Mouse (Mus musculus): Measurements from ENCODE around the gene Med9. TPM values are rescaled to one million over a fixed set of nuclear protein-coding genes. Genes with fewer than 3 reads are reported as not detected.

The Med9 gene
- total and polyA plus RNA-seq, 3 experiments = 24.0 to 25.5 (median 24.0) TPM

- 78% methylated on average over 8 of the region's 8 CpGs for WGBS
- intact Hi-C loops (cut with DNase I) = no loop called here
- TF ChIP-seq CTCF (IDR thresholded peaks at IDR 0.05) (no peak), POLR2A (IDR thresholded peaks at IDR 0.05; ENCODE audit: insufficient read depth, low read depth, low read length) (no peak), EP300 (IDR thresholded peaks at IDR 0.05; ENCODE audit: insufficient read depth, low read depth, low read length) (no peak)
- H3K27me3 ChIP-seq (ENCODE audit: control insufficient read depth, insufficient read depth, low read length) = no peaks in the 10 kb centered on the region
- H3K27ac ChIP-seq = no peak overlapping the region
- no peaks in the 10 kb centered on the region for H3K4me1 ChIP-seq (ENCODE audit: control insufficient read depth, insufficient read depth, low read length)
- no peaks in the 10 kb centered on the region for H3K79me2 ChIP-seq (replicated peaks; ENCODE audit: control insufficient read depth, insufficient read depth, low read length)
- H3K36me3 ChIP-seq (ENCODE audit: control insufficient read depth, insufficient read depth, low read length) = no peaks in the 10 kb centered on the region
- no peak for DNase-seq
- H3K9ac ChIP-seq (ENCODE audit: low read depth, low read length) = no peak overlapping the region
- no peak overlapping the region for H3K4me3 ChIP-seq
These were observed 55.8 kb downstream of the Med9 start for GRCm38 (mm10) chr11:60003811-60004210.

GRCm38 (mm10) chr11:60004716-60005115 lies 56.7 kb downstream of the Med9 start:
- WGBS = 80% methylated on average over 6 of the region's 6 CpGs
- Histone ChIP-seq H3K27me3 (ENCODE audit: control insufficient read depth, insufficient read depth, low read length) (no peaks in the 10 kb centered on the region), H3K4me3 (no peak overlapping the region), H3K79me2 (replicated peaks; ENCODE audit: control insufficient read depth, insufficient read depth, low read length) (no peaks in the 10 kb centered on the region), H3K36me3 (ENCODE audit: control insufficient read depth, insufficient read depth, low read length) (no peaks in the 10 kb centered on the region), H3K4me1 (ENCODE audit: control insufficient read depth, insufficient read depth, low read length) (no peaks in the 10 kb centered on the region), H3K9ac (ENCODE audit: low read depth, low read length) (no peak overlapping the region), H3K27ac (no peak overlapping the region)
- no peak for DNase-seq
- intact Hi-C loops (cut with DNase I) = no loop called here
- TF ChIP-seq EP300 (IDR thresholded peaks at IDR 0.05; ENCODE audit: insufficient read depth, low read depth, low read length) (no peak), CTCF (IDR thresholded peaks at IDR 0.05) (no peak), POLR2A (IDR thresholded peaks at IDR 0.05; ENCODE audit: insufficient read depth, low read depth, low read length) (no peak)

GRCm38 (mm10) chr11:60005866-60006265 lies 57.9 kb downstream of the Med9 start:
- TF ChIP-seq EP300 (IDR thresholded peaks at IDR 0.05; ENCODE audit: insufficient read depth, low read depth, low read length) (no peak), POLR2A (IDR thresholded peaks at IDR 0.05; ENCODE audit: insufficient read depth, low read depth, low read length) (no peak), CTCF (IDR thresholded peaks at IDR 0.05) (no peak)
- no peaks in the 10 kb centered on the region for H3K36me3 ChIP-seq (ENCODE audit: control insufficient read depth, insufficient read depth, low read length)
- H3K27me3 ChIP-seq (ENCODE audit: control insufficient read depth, insufficient read depth, low read length) = no peaks in the 10 kb centered on the region
- no peak for DNase-seq
- WGBS = 71% methylated on average over 3 of the region's 3 CpGs
- H3K79me2 ChIP-seq (replicated peaks; ENCODE audit: control insufficient read depth, insufficient read depth, low read length) = no peaks in the 10 kb centered on the region
- no peak overlapping the region for H3K9ac ChIP-seq (ENCODE audit: low read depth, low read length)
- H3K27ac ChIP-seq = no peak overlapping the region
- no peaks in the 10 kb centered on the region for H3K4me1 ChIP-seq (ENCODE audit: control insufficient read depth, insufficient read depth, low read length)
- intact Hi-C loops (cut with DNase I) = no loop called here
- no peak overlapping the region for H3K4me3 ChIP-seq

GRCm38 (mm10) chr11:60009451-60009850 lies 61.4 kb downstream of the Med9 start:
- no peak for DNase-seq
- Histone ChIP-seq H3K4me3 (no peak overlapping the region), H3K27ac (no peak overlapping the region), H3K9ac (ENCODE audit: low read depth, low read length) (no peak overlapping the region), H3K27me3 (ENCODE audit: control insufficient read depth, insufficient read depth, low read length) (no peaks in the 10 kb centered on the region), H3K36me3 (ENCODE audit: control insufficient read depth, insufficient read depth, low read length) (no peaks in the 10 kb centered on the region), H3K79me2 (replicated peaks; ENCODE audit: control insufficient read depth, insufficient read depth, low read length) (no peaks in the 10 kb centered on the region), H3K4me1 (ENCODE audit: control insufficient read depth, insufficient read depth, low read length) (no peaks in the 10 kb centered on the region)
- TF ChIP-seq POLR2A (IDR thresholded peaks at IDR 0.05; ENCODE audit: insufficient read depth, low read depth, low read length) (no peak), EP300 (IDR thresholded peaks at IDR 0.05; ENCODE audit: insufficient read depth, low read depth, low read length) (no peak), CTCF (IDR thresholded peaks at IDR 0.05) (no peak)
- 84% methylated on average over 3 of the region's 3 CpGs for WGBS
- intact Hi-C loops (cut with DNase I) = no loop called here

- no peak for DNase-seq
- TF ChIP-seq EP300 (IDR thresholded peaks at IDR 0.05; ENCODE audit: insufficient read depth, low read depth, low read length) (no peak), POLR2A (IDR thresholded peaks at IDR 0.05; ENCODE audit: insufficient read depth, low read depth, low read length) (no peak), CTCF (IDR thresholded peaks at IDR 0.05) (no peak)
- Histone ChIP-seq H3K9ac (ENCODE audit: low read depth, low read length) (no peak overlapping the region), H3K27ac (no peak overlapping the region), H3K79me2 (replicated peaks; ENCODE audit: control insufficient read depth, insufficient read depth, low read length) (no peaks in the 10 kb centered on the region), H3K4me3 (no peak overlapping the region), H3K36me3 (ENCODE audit: control insufficient read depth, insufficient read depth, low read length) (no peaks in the 10 kb centered on the region), H3K4me1 (ENCODE audit: control insufficient read depth, insufficient read depth, low read length) (peaks cover under 1% of the 10 kb centered on the region), H3K27me3 (ENCODE audit: control insufficient read depth, insufficient read depth, low read length) (no peaks in the 10 kb centered on the region)
- intact Hi-C loops (cut with DNase I) = no loop called here
- 69% methylated on average over 3 of the region's 3 CpGs for WGBS
These were observed 63.5 kb downstream of the Med9 start for GRCm38 (mm10) chr11:60011516-60011915.

Other genes starting within 250 kb of the Med9 start
- under 1 TPM; 0.44 to 0.45 TPM for gene Pld6, start 160.6 kb upstream of the Med9 start, total RNA-seq (2021)
- gene Pld6, start 160.6 kb upstream of the Med9 start, polyA plus RNA-seq (2012; rRNA removed) = 1.5 and 2.2 TPM in 2 replicates
- 10 to 100 TPM; 36.9 to 47.0 TPM for gene Flcn, start 138.2 kb upstream of the Med9 start, total RNA-seq (2021)
- gene Flcn, start 138.2 kb upstream of the Med9 start, polyA plus RNA-seq (2012; rRNA removed) = 52.0 and 59.0 TPM in 2 replicates
- 10 to 100 TPM; 23.7 to 25.4 TPM for gene Nt5m, start 108.8 kb upstream of the Med9 start, total RNA-seq (2021)
- gene Nt5m, start 108.8 kb upstream of the Med9 start, polyA plus RNA-seq (2012; rRNA removed) = 35.9 and 47.1 TPM in 2 replicates
- gene Cops3, start 108.4 kb upstream of the Med9 start, total RNA-seq (2021) = 10 to 100 TPM; 67.7 to 75.5 TPM
- 28.4 and 47.8 TPM in 2 replicates for gene Cops3, start 108.4 kb upstream of the Med9 start, polyA plus RNA-seq (2012; rRNA removed)
- gene Rasd1, start 16.7 kb downstream of the Med9 start, total RNA-seq (2021) = 1 to 10 TPM; 5.7 to 6.6 TPM
- 4.6 and 6.8 TPM in 2 replicates for gene Rasd1, start 16.7 kb downstream of the Med9 start, polyA plus RNA-seq (2012; rRNA removed)
- gene Pemt, start 98.3 kb downstream of the Med9 start, total RNA-seq (2021) = 1 to 10 TPM; 1.9 to 3.2 TPM
- 5.1 and 5.9 TPM in 2 replicates for gene Pemt, start 98.3 kb downstream of the Med9 start, polyA plus RNA-seq (2012; rRNA removed)
- 10 to 100 TPM; 21.8 to 26.5 TPM for gene Rai1, start 156.8 kb downstream of the Med9 start, total RNA-seq (2021)
- gene Rai1, start 156.8 kb downstream of the Med9 start, polyA plus RNA-seq (2012; rRNA removed) = 15.8 and 20.0 TPM in 2 replicates